In genomic region chr2:59612733-59613473, GRCm38 (mm10) we compare ENCODE assay signal across 9 mouse cellular contexts. TPM values are rescaled to one million over a fixed set of nuclear protein-coding genes. Genes with fewer than 3 reads are reported as not detected.
DNase-seq lines count a peak whose midpoint lies in the region; ATAC-seq lines count a peak whose summit lies in the region.
"Had no signal": no experiment of that assay in that cellular context is flagged by ENCODE, and none has a peak within 500 bp of the region (broad histone marks: within the 10 kb centered on the region; RNA-seq: fewer than 3 reads in every experiment).

No protein-coding gene starts in this region.

- H3K4me3 ChIP-seq in embryonic facial prominence, embryonic 14.5 days (ENCODE audit: low read depth, low read length): peak overlapping the region; percentile 85
- peak overlapping the region; percentile 89 for H3K4me3 ChIP-seq in hindbrain, embryonic 10.5 days

- peak overlapping the region; percentile 90 for H3K4me2 ChIP-seq in embryonic facial prominence, embryonic 14.5 days (ENCODE audit: low read depth, low read length)

- no peak for DNase-seq in cerebellum, adult 9-10 months
- DNase-seq in adrenal gland, adult 18-20 months (ENCODE audit: low spot score in 2 of 2): peak; percentile 42 to 48
- DNase-seq in embryonic facial prominence, embryonic 14.5 days (ENCODE audit: low spot score): no peak
- peak; percentile 53 for DNase-seq in hindbrain, embryonic 10.5 days (ENCODE audit: low spot score)
- peak; percentile 21 to 35 for DNase-seq in left cerebral cortex, postnatal 25 days (ENCODE audit: low spot score in 2 of 2)
- peak; percentile 24 for DNase-seq in thymus, postnatal 14 days

- H3K27ac ChIP-seq in embryonic facial prominence, embryonic 14.5 days (replicated peaks; ENCODE audit: low read depth, low read length): peak overlapping the region; percentile 94
- H3K27ac ChIP-seq in hindbrain, embryonic 10.5 days: peak overlapping the region; percentile 91

- WGBS in embryonic facial prominence, embryonic 14.5 days: 1% methylated on average over 32 of the region's 33 CpGs
- under 1% methylated on average over 33 of the region's 33 CpGs for WGBS in hindbrain, embryonic 10.5 days

- 0 out of 2 replicates have a peak, but pooled peaks have one; percentile 9 for ATAC-seq in cerebellum, adult (ENCODE audit: insufficient number of reproducible peaks, low FRiP score, low TSS enrichment)
- 0 out of 2 replicates have a peak, but pooled peaks have one; percentile 7 for ATAC-seq in embryonic facial prominence, embryonic 14.5 days (ENCODE audit: low read depth)
- peak; percentile 43 for ATAC-seq in megakaryocyte-erythroid progenitor cell, adult 5-6 weeks (replicated peaks; ENCODE audit: low FRiP score, low TSS enrichment, poor library complexity, severe bottlenecking)

- H3K36me3 ChIP-seq in embryonic facial prominence, embryonic 14.5 days (ENCODE audit: control insufficient read depth, insufficient read depth, low read length): no peaks in the 10 kb centered on the region
- H3K36me3 ChIP-seq in hindbrain, embryonic 10.5 days: no peaks in the 10 kb centered on the region

- H3K27me3 ChIP-seq in embryonic facial prominence, embryonic 14.5 days (replicated peaks; ENCODE audit: control insufficient read depth, insufficient read depth, low read length): no peaks in the 10 kb centered on the region
- H3K27me3 ChIP-seq in hindbrain, embryonic 10.5 days (ENCODE audit: insufficient read depth, poor library complexity, severe bottlenecking): peaks cover 22% of the 10 kb centered on the region; the same call in 1 of the 2 replicates
- H3K27me3 ChIP-seq: CH12.LX had no signal

- intact Hi-C loops in left cerebral cortex, postnatal 25 days (cut with DNase I): loop anchor here (5.0 kb wide), 2 partner anchors 71 to 129 kb away; no protein-coding TSS in a partner anchor

- peak overlapping the region; percentile 93 for H3K9ac ChIP-seq in embryonic facial prominence, embryonic 14.5 days (ENCODE audit: low read depth, low read length)

- H3K9me3 ChIP-seq in embryonic facial prominence, embryonic 14.5 days (ENCODE audit: control insufficient read depth, low read length): no peaks in the 10 kb centered on the region
- no peaks in the 10 kb centered on the region for H3K9me3 ChIP-seq in hindbrain, embryonic 10.5 days

- H3K4me1 ChIP-seq in embryonic facial prominence, embryonic 14.5 days (ENCODE audit: control insufficient read depth, insufficient read depth, low read length): peaks cover 43% of the 10 kb centered on the region
- peaks cover 46% of the 10 kb centered on the region for H3K4me1 ChIP-seq in hindbrain, embryonic 10.5 days (replicated peaks)

RNA-seq across cellular contexts. Expression of gene Tanc1, which starts 1.1 kb away (rescaled TPM):
- 10 to 100 TPM; 15.2 to 15.7 TPM for total RNA-seq in adrenal gland, adult 18-20 months (2021)
- polyA plus RNA-seq in embryonic facial prominence, embryonic 14.5 days (2014; fragmentation: Nextera tagmentation; extraction: Ambion mirVana): 22.7 and 24.8 TPM in 2 replicates
- 15.9 and 16.3 TPM in 2 replicates for polyA plus RNA-seq in hindbrain, embryonic 10.5 days (2016; fragmentation: Nextera tagmentation; extraction: Ambion mirVana)
- 10 to 100 TPM; 20.1 to 25.4 TPM for total RNA-seq in left cerebral cortex, postnatal 25 days (2021)
- 4.5 and 7.9 TPM in 2 replicates for total RNA-seq in megakaryocyte-erythroid progenitor cell, adult 5-6 weeks (2014; fragmentation: Nextera tagmentation)
- 3.5 and 4.6 TPM in 2 replicates for total RNA-seq in megakaryocyte-erythroid progenitor cell, adult 5-6 weeks (2017)

Comparison
In these comparisons a context has a peak if more than half of its experiments do, and no peak if none do; other contexts are left out.
1. DNase-seq: peak in adrenal gland, adult 18-20 months (2 of 2), hindbrain, embryonic 10.5 days (single experiment), left cerebral cortex, postnatal 25 days (2 of 2) and thymus, postnatal 14 days (single experiment); none in cerebellum, adult 9-10 months (single experiment) and embryonic facial prominence, embryonic 14.5 days (single experiment).
2. Peak in every context shown above with its lines, with median percentiles within 50 percentile points of each other: ATAC-seq.